Mouse (Mus musculus) small intestine, adult 2 months (tissue): ENCODE results near the gene Tab1.

Source experiments
- CTCF ChIP-seq: fragments of 200-500 bp; IDR thresholded peaks from 2 replicates; pipeline ENCODE4 v1.5.1; 2012; ENCODE audit warnings: low read depth, mild to moderate bottlenecking, control low read depth, inconsistent platforms, low read length, moderate library complexity, mixed read lengths; ENCODE audit not compliant: insufficient replicate concordance, insufficient read length; ENCODE audit errors: extremely low read depth
- POLR2A ChIP-seq: fragments of 200-500 bp; IDR thresholded peaks from 2 replicates; pipeline ENCODE4 v1.6.1; 2012; ENCODE audit warnings: low read depth, mild to moderate bottlenecking, control low read depth, inconsistent platforms, low read length, moderate library complexity

DNA sequence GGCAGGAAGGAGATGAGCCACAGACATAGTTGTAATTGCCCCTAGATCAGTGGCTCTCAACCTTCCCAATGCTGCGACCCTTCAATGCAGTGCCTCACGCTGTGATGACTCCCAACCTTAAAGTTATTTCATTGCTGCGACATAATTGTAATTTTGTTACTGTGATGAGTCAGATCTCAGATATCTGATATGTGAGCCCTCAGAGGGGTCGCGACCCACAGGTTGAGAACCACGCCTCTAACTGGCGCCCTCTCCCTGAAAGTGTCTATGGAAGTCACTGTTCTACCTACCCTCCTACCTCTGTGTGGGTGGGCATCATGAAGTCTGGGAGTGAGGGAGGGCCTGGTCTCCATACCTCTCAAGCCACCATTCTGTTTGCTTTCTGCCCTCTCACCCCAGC lies 18.5 kb upstream of the Tab1 start:
- TF ChIP-seq CTCF (no peak), POLR2A (no peak)
